Mouse (Mus musculus) embryonic facial prominence, embryonic 11.5 days (tissue): ENCODE results near the gene Lrmda. TPM values are rescaled to one million over a fixed set of nuclear protein-coding genes. Genes with fewer than 3 reads are reported as not detected.

Experiments used
- ATAC-seq: fragments of 200-750 bp; cut with Nextera tagmentation; replicated peaks from 2 replicates; pipeline ENCODE4 v1.8.0; 2017; ENCODE audit warnings: low read depth; ENCODE audit not compliant: insufficient number of reproducible peaks, low FRiP score, low TSS enrichment
- DNase-seq: peaks from one replicate; pipeline ENCODE4 v3.0.0-alpha.2; 2015; ENCODE audit warnings: low spot score
- H3K27ac ChIP-seq: fragments of 300-500 bp; sonication (generic); replicated peaks from 2 replicates; pipeline ENCODE4 v1.5.1; 2014; ENCODE audit warnings: mild to moderate bottlenecking, low read depth, low read length, control low read depth
- H3K27me3 ChIP-seq: fragments of 300-500 bp; sonication (generic); 2 replicates; pipeline ENCODE4 v1.6.1; 2014; ENCODE audit warnings: mild to moderate bottlenecking, low read length, moderate library complexity, mixed read lengths; ENCODE audit not compliant: control insufficient read depth, insufficient read depth
- H3K36me3 ChIP-seq: fragments of 300-500 bp; sonication (generic); replicated peaks from 2 replicates; pipeline ENCODE4 v1.6.1; 2014; ENCODE audit warnings: low read depth, mild to moderate bottlenecking, low read length, moderate library complexity, mixed read lengths; ENCODE audit not compliant: control insufficient read depth, insufficient read depth
- H3K4me1 ChIP-seq: fragments of 300-500 bp; sonication (generic); 2 replicates; pipeline ENCODE4 v1.6.1; 2014; ENCODE audit warnings: low read length, mixed read lengths; ENCODE audit not compliant: control insufficient read depth, insufficient read depth
- H3K4me2 ChIP-seq: fragments of 300-500 bp; sonication (generic); 2 replicates; pipeline ENCODE4 v1.6.1; 2014; ENCODE audit warnings: low read depth, mild to moderate bottlenecking, control low read depth, low read length, moderate library complexity
- H3K4me3 ChIP-seq: fragments of 300-500 bp; sonication (generic); 2 replicates; pipeline ENCODE4 v1.5.1; 2014; ENCODE audit warnings: low read depth, low read length, control low read depth
- H3K9ac ChIP-seq: fragments of 300-500 bp; sonication (generic); replicated peaks from 2 replicates; pipeline ENCODE4 v1.6.1; 2014; ENCODE audit warnings: mild to moderate bottlenecking, control low read depth, low read length
- H3K9me3 ChIP-seq: fragments of 300-500 bp; sonication (generic); replicated peaks from 2 replicates; pipeline ENCODE4 v1.6.1; 2016; ENCODE audit warnings: mild to moderate bottlenecking, low read length, inconsistent platforms, mixed read lengths; ENCODE audit not compliant: control insufficient read depth
- WGBS: fragments of 180-500 bp; shearing (Covaris S2); extraction: QIAGEN DNeasy Blood & Tissue Kit; methylation state at CpG from one replicate; pipeline ENCODE4 v1.1.7; 2014; 5-methylcytosine and 5-hydroxymethylcytosine counted together
- polyA plus RNA-seq: library from polyadenylated mRNA; unstranded; fragments of >200 nt; fragmentation: Nextera tagmentation; extraction: Ambion mirVana; gene quantifications from 2 replicates; pipeline ENCODE4 v1.2.1, GENCODE M21; 2014

Gene Lrmda
- polyA plus RNA-seq, 1 experiment from 2014 or later = 0.22 TPM

DNA sequence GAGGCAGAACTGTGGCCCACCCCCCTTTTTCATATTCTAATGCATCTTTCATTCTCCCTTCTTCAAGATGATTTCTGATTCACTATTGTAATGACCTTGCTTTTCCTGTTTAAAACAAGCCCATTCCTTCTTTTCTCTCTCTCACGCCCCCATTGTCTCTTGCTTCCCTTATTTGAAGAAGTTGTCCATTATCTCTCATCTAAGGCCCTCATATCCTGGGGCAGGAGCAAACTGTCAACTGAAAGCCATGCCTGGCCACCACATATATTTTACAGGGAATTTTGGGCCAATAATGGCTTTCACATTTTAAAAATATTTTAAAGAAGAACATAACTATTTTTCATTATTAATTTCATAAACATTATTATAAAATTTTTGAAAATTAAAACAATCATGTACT lies 391.3 kb downstream of the Lrmda start:
- H3K27ac ChIP-seq = no peak overlapping the region
- H3K9me3 ChIP-seq = no peaks in the 10 kb centered on the region
- DNase-seq (no peak), ATAC-seq (no peak)
- H3K9ac ChIP-seq = no peak overlapping the region
- no peaks in the 10 kb centered on the region for H3K36me3 ChIP-seq
- H3K4me3 ChIP-seq = no peak overlapping the region
- no peaks in the 10 kb centered on the region for H3K27me3 ChIP-seq
- 88% methylated on average over 1 of the region's 1 CpGs for WGBS
- no peak overlapping the region for H3K4me2 ChIP-seq
- no peaks in the 10 kb centered on the region for H3K4me1 ChIP-seq

DNA sequence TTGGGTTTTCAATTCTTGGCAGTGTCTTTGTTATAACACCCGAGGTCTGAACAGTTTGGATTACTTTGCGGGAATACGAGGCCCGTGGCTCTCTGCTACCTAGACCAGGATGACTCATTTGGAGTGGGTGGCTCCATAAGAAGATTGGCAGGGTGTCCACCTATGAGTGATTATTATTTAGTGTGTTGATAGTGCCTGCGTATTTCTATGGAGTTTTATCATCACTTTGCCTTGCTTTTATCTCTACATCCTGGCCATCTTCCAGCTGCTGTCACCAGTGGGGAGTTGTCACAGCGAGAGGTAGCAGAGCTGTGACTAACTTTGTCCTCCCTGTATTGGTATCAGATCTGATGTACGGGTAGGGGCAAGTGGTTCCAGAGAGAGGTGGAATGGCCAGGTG lies 393.7 kb downstream of the Lrmda start:
- Histone ChIP-seq H3K4me1 (no peaks in the 10 kb centered on the region), H3K9ac (no peak overlapping the region), H3K27me3 (no peaks in the 10 kb centered on the region), H3K27ac (no peak overlapping the region), H3K4me2 (no peak overlapping the region), H3K9me3 (no peaks in the 10 kb centered on the region), H3K4me3 (no peak overlapping the region), H3K36me3 (no peaks in the 10 kb centered on the region)
- WGBS = 84% methylated on average over 7 of the region's 7 CpGs
- no peak for DNase-seq
- no peak for ATAC-seq

DNA sequence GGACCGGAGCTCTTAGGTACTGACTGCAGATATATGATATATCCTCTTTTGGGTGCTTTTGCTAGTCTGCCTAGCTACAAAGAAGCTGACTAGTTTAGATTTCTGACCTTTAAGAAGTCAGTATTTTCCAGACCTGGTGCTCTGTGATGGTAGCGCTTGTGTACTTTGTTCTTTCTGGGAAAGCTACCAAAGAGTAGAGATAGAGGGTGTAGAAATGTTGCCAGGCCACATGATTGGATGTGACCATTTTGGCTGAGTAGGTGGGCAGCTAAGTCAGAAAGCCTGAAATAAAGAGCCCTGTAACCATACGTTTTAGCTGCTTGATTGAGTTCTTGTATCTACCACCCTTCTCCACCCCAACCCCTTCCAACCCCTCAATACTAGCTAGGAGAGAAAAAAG lies 398.2 kb downstream of the Lrmda start:
- H3K27me3 ChIP-seq = no peaks in the 10 kb centered on the region
- no peak overlapping the region for H3K4me3 ChIP-seq
- H3K36me3 ChIP-seq = no peaks in the 10 kb centered on the region
- no peak overlapping the region for H3K4me2 ChIP-seq
- H3K4me1 ChIP-seq = no peaks in the 10 kb centered on the region
- H3K27ac ChIP-seq = no peak overlapping the region
- no peak overlapping the region for H3K9ac ChIP-seq
- DNase-seq (no peak), ATAC-seq (no peak)
- WGBS = 90% methylated on average over 3 of the region's 3 CpGs
- H3K9me3 ChIP-seq = no peaks in the 10 kb centered on the region

DNA sequence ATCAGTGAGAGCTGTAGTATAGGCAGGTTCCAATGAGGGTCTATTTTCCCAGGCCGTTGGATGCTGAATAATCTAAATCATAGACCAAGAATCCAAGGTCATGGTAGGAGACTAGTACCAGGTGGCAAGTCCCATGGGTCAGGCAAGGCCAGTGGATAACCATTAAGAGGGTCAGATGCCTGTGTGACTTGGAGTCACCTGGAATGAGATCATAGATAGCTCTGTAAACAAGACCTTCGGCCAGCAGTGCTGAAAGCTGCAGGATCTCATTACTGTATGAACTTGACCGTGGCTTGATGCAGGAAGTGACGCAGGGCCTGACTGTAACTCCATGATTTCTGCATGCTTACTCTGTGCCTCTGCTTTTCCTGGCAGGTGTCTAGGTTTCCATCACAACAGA lies 402.2 kb downstream of the Lrmda start:
- 68% methylated on average over 4 of the region's 4 CpGs for WGBS
- Histone ChIP-seq H3K36me3 (no peaks in the 10 kb centered on the region), H3K4me3 (no peak overlapping the region), H3K9ac (no peak overlapping the region), H3K4me2 (no peak overlapping the region), H3K4me1 (no peaks in the 10 kb centered on the region), H3K27ac (no peak overlapping the region), H3K27me3 (no peaks in the 10 kb centered on the region), H3K9me3 (no peaks in the 10 kb centered on the region)
- ATAC-seq (no peak), DNase-seq (no peak)

DNA sequence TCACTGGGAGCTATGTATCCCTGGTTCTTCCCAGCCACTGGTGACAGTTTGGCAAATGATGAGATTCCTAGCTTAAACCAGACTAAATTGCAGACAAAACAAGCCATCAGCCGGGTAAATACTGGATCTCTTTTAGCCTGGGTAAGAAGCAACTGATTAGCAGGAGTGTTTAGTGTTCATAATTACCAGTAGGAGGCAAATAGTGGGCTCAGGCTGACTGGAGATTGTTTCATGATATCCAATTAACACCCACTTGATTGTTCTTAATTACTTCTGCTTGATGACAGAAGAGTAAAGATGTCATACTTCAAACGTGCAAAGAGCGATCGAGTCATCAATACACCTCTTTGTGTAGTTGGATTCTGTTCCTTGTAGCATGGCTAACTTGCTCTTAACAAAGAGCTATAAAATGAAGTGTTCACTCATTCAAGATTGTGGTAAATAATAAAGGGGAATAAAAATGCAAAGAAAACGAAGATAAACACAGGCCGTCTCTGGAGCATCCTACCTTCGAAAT lies 405.6 kb downstream of the Lrmda start:
- H3K27me3 ChIP-seq = no peaks in the 10 kb centered on the region
- no peak overlapping the region for H3K4me3 ChIP-seq
- H3K4me1 ChIP-seq = no peaks in the 10 kb centered on the region
- H3K4me2 ChIP-seq = no peak overlapping the region
- no peaks in the 10 kb centered on the region for H3K9me3 ChIP-seq
- H3K9ac ChIP-seq = no peak overlapping the region
- no peak overlapping the region for H3K27ac ChIP-seq
- DNase-seq = no peak
- 85% methylated on average over 7 of the region's 7 CpGs for WGBS
- H3K36me3 ChIP-seq = no peaks in the 10 kb centered on the region
- ATAC-seq = no peak

DNA sequence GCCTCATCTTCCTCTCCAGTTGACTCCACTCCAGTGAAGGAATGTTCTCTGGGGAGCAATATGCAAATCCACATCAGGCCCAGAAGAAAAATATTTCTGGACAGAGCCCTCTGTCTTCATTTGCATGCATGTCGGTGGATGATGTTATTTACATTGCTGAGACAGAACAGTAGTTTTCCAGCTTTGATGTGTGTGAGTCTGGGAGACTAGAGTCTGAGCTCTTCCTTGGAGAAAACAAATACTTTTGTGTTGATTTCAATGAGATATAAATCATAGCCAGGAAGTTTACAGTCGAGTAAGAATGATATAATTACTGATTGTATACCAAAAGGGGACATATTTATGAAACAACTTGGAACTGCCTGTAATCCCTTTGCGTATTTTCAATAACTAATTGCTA lies 415.9 kb downstream of the Lrmda start:
- ATAC-seq (no peak), DNase-seq (no peak)
- no peak overlapping the region for H3K27ac ChIP-seq
- no peak overlapping the region for H3K4me2 ChIP-seq
- no peaks in the 10 kb centered on the region for H3K9me3 ChIP-seq
- H3K9ac ChIP-seq = no peak overlapping the region
- no peak overlapping the region for H3K4me3 ChIP-seq
- H3K27me3 ChIP-seq = no peaks in the 10 kb centered on the region
- 74% methylated on average over 3 of the region's 3 CpGs for WGBS
- H3K36me3 ChIP-seq = no peaks in the 10 kb centered on the region
- H3K4me1 ChIP-seq = no peaks in the 10 kb centered on the region

DNA sequence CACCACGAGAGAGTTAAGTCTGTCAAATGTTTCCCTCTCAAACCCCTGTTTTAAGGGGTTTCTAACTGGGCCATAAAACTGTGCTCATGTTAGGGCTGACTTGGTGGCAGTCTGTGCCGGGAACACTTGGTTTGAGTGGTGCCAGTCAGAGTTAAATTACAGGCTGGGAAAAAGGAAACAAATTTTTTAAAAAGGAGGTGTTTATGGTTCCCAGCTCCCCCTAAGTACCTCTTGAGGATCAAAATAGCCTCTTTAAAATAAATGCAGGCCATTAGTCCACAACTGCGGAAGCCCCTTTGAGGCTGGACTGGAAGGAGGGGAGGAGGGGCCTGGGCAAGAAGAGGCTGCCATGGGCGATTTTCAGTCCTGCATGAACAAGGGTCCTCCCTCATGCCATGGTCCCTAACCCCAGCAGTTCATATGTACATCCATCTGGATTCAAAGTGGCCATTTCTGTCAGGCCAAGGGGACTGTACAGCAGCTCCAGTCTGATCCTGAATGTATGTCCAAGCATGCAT lies 416.4 kb downstream of the Lrmda start:
- no peak for DNase-seq
- 43% methylated on average over 4 of the region's 4 CpGs for WGBS
- ATAC-seq = no peak
- Histone ChIP-seq H3K9ac (no peak overlapping the region), H3K27ac (no peak overlapping the region), H3K9me3 (no peaks in the 10 kb centered on the region), H3K4me2 (no peak overlapping the region), H3K36me3 (no peaks in the 10 kb centered on the region), H3K4me3 (no peak overlapping the region), H3K4me1 (no peaks in the 10 kb centered on the region), H3K27me3 (no peaks in the 10 kb centered on the region)

DNA sequence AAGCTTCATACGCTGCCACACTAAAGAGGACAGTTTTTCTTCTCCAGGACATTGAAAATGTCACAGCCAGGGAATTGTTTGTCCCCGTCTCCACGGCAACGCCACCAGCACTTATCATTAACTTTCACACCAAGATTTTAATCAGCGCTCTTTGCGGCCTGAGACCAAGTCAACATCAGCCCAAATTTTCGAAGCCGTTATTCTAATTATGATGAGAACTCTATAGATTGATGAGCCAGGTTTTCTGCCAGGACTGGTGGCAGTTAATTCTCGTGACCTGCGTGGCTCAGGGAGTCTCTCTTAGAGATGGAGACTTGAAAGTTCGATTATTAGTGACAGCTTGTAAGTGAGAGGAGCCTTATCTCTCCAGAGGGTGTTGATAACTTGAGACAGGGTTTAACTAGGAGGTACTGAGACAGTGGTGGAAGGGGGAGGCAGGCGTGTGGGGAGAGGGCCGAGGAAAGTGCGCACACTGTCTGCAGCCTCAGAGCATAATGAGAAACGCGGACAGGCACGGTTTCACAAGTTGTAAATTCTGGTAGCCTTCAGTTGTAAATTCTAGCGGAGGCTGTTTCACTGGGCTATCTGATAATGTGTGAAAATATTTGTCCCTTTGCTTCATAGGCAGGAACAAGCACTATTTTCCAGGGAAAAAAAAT lies 421.0 kb downstream of the Lrmda start:
- Histone ChIP-seq H3K9me3 (no peaks in the 10 kb centered on the region), H3K36me3 (no peaks in the 10 kb centered on the region), H3K4me1 (no peaks in the 10 kb centered on the region), H3K4me3 (no peak overlapping the region), H3K27ac (no peak overlapping the region), H3K9ac (no peak overlapping the region), H3K4me2 (no peak overlapping the region), H3K27me3 (no peaks in the 10 kb centered on the region)
- peak; percentile 15 for DNase-seq
- WGBS = 38% methylated on average over 18 of the region's 18 CpGs
- no peak for ATAC-seq
